Mouse (Mus musculus): ENCODE measurements around the gene Rps11.

DNA sequence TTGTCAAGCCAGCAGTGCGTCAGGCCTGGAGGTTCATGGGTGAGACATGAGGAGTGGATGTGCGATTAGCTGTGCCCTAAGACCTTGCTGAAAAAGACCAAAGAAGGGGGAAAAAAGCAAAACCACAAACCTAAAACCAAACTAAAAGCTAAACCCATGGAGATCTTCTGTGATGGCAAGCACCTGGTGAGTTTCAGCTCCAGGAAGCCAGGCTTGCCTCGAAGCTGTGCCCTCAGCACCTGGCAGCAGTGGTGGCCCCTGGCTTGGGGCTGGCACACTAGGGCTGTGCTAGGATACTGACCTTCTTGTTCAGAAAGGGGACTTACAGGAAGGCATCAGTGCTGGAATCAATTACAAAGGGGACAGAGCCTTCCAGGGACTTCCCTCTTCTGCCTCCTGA, 17.1 kb upstream of the Rps11 start:
- TF ChIP-seq CTCF (IDR thresholded peaks at IDR 0.05) (no peak), POLR2A (IDR thresholded peaks at IDR 0.05; ENCODE audit: insufficient read depth, low read depth, low read length) (no peak), EP300 (IDR thresholded peaks at IDR 0.05; ENCODE audit: insufficient read depth, low read depth, low read length) (no peak)
